Mouse (Mus musculus): ENCODE measurements around the gene Nap1l5. TPM values are rescaled to one million over a fixed set of nuclear protein-coding genes. Genes with fewer than 3 reads are reported as not detected.

Nap1l5 gene
- total RNA-seq (2014; rRNA removed) (89.2 and 152 TPM in 2 replicates), polyA plus RNA-seq (2015; fragmentation: Nextera tagmentation; extraction: Ambion mirVana) (153 and 257 TPM in 2 replicates)

DNA sequence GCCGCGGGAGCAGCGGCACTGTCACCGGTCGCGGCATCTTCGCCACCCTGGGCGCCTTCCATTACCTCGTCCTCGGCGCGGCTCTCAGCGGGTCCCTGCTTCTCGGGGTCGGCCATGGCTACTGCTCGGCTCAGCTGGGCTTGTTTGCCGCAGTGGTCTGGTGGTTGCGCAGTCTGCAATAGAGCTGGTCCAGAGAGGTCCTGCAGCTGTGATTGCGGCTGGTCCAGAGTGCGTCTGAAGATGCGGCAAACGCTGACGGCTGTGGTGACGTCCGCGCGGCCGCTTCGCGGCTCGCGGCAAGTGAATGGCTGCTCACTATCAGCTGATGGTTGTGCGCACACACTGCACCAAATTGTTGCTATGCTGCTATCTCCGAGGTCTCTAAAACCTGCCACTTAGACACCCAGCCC is at the start of gene Nap1l5:
TSS of gene Nap1l5 (minus strand) at position 225 of the 410 bp plus-strand sequence.
- Histone ChIP-seq H3K27ac (ENCODE audit: low read depth, low read length) (peak within 1 kb of the TSS; percentile 75), H3K4me1 (ENCODE audit: insufficient read depth) (no peaks in the 10 kb centered on the region), H3K4me3 (ENCODE audit: low read depth, low read length) (peak within 1 kb of the TSS; percentile 49), H3K4me2 (ENCODE audit: low read depth) (peak within 1 kb of the TSS; percentile 57), H3K27me3 (ENCODE audit: insufficient read depth, low read length) (no peaks in the 10 kb centered on the region), H3K36me3 (ENCODE audit: insufficient read depth) (no peaks in the 10 kb centered on the region; the same call in 1 of the 2 replicates), H3K9ac (peak within 1 kb of the TSS; percentile 60), H3K9me3 (ENCODE audit: low read length) (0 out of 2 replicates have a peak, but pooled peaks cover 7% of the 10 kb centered on the region)
- DNase-seq = peak; percentile 83
- no peak for TF ChIP-seq CTCF (IDR thresholded peaks at IDR 0.05; ENCODE audit: low read depth)
- 45% methylated on average over 34 of the region's 34 CpGs for WGBS
- ATAC-seq = peak; percentile 97

- H3K27ac ChIP-seq (ENCODE audit: low read depth, low read length) = no peak overlapping the region
- no peak for ATAC-seq
- H3K4me3 ChIP-seq (ENCODE audit: low read depth, low read length) = no peak overlapping the region
- no peak overlapping the region for H3K9ac ChIP-seq
- WGBS = 75% methylated on average over 2 of the region's 2 CpGs
- no peaks in the 10 kb centered on the region for H3K4me1 ChIP-seq (ENCODE audit: insufficient read depth)
- no peaks in the 10 kb centered on the region for H3K27me3 ChIP-seq (ENCODE audit: insufficient read depth, low read length)
- no peaks in the 10 kb centered on the region for H3K9me3 ChIP-seq (ENCODE audit: low read length)
- DNase-seq = no peak
- H3K36me3 ChIP-seq (ENCODE audit: insufficient read depth) = peaks cover 15% of the 10 kb centered on the region
- no peak for TF ChIP-seq CTCF (IDR thresholded peaks at IDR 0.05; ENCODE audit: low read depth)
- no peak overlapping the region for H3K4me2 ChIP-seq (ENCODE audit: low read depth)
Measured at GRCm38 (mm10) chr6:58951128-58951992, 44.5 kb upstream of the Nap1l5 start.

- ATAC-seq (no peak), DNase-seq (no peak)
- H3K4me1 ChIP-seq (ENCODE audit: insufficient read depth) = no peaks in the 10 kb centered on the region
- no peak overlapping the region for H3K4me3 ChIP-seq (ENCODE audit: low read depth, low read length)
- no peak overlapping the region for H3K27ac ChIP-seq (ENCODE audit: low read depth, low read length)
- H3K9me3 ChIP-seq (ENCODE audit: low read length) = no peaks in the 10 kb centered on the region
- no peak for TF ChIP-seq CTCF (IDR thresholded peaks at IDR 0.05; ENCODE audit: low read depth)
- 95% methylated on average over 1 of the region's 1 CpGs for WGBS
- H3K9ac ChIP-seq = no peak overlapping the region
- peaks cover 14% of the 10 kb centered on the region; the same call in 1 of the 2 replicates for H3K36me3 ChIP-seq (ENCODE audit: insufficient read depth)
- no peaks in the 10 kb centered on the region for H3K27me3 ChIP-seq (ENCODE audit: insufficient read depth, low read length)
- H3K4me2 ChIP-seq (ENCODE audit: low read depth) = no peak overlapping the region
Measured at GRCm38 (mm10) chr6:58950410-58950809, 43.5 kb upstream of the Nap1l5 start.

GRCm38 (mm10) chr6:58946840-58947239 is 40.0 kb upstream of the Nap1l5 start:
- no peak overlapping the region for H3K4me3 ChIP-seq (ENCODE audit: low read depth, low read length)
- no peak overlapping the region for H3K27ac ChIP-seq (ENCODE audit: low read depth, low read length)
- H3K36me3 ChIP-seq (ENCODE audit: insufficient read depth) = peaks cover 5% of the 10 kb centered on the region; the same call in 1 of the 2 replicates
- no peak overlapping the region for H3K9ac ChIP-seq
- H3K4me1 ChIP-seq (ENCODE audit: insufficient read depth) = no peaks in the 10 kb centered on the region
- no peak for TF ChIP-seq CTCF (IDR thresholded peaks at IDR 0.05; ENCODE audit: low read depth)
- peak; percentile 46 for DNase-seq
- peak; percentile 75; the same call in 1 of the 2 replicates for ATAC-seq
- H3K9me3 ChIP-seq (ENCODE audit: low read length) = no peaks in the 10 kb centered on the region
- WGBS = 47% methylated on average over 4 of the region's 4 CpGs
- no peaks in the 10 kb centered on the region for H3K27me3 ChIP-seq (ENCODE audit: insufficient read depth, low read length)
- no peak overlapping the region for H3K4me2 ChIP-seq (ENCODE audit: low read depth)

GRCm38 (mm10) chr6:58946246-58946645 is 39.4 kb upstream of the Nap1l5 start:
- ATAC-seq (no peak), DNase-seq (no peak)
- Histone ChIP-seq H3K9me3 (ENCODE audit: low read length) (no peaks in the 10 kb centered on the region), H3K4me3 (ENCODE audit: low read depth, low read length) (no peak overlapping the region), H3K27me3 (ENCODE audit: insufficient read depth, low read length) (no peaks in the 10 kb centered on the region), H3K36me3 (ENCODE audit: insufficient read depth) (peaks cover 5% of the 10 kb centered on the region; the same call in 1 of the 2 replicates), H3K4me2 (ENCODE audit: low read depth) (no peak overlapping the region), H3K27ac (ENCODE audit: low read depth, low read length) (no peak overlapping the region), H3K9ac (no peak overlapping the region), H3K4me1 (ENCODE audit: insufficient read depth) (no peaks in the 10 kb centered on the region)
- no peak for TF ChIP-seq CTCF (IDR thresholded peaks at IDR 0.05; ENCODE audit: low read depth)
- WGBS = 68% methylated on average over 2 of the region's 2 CpGs

DNA sequence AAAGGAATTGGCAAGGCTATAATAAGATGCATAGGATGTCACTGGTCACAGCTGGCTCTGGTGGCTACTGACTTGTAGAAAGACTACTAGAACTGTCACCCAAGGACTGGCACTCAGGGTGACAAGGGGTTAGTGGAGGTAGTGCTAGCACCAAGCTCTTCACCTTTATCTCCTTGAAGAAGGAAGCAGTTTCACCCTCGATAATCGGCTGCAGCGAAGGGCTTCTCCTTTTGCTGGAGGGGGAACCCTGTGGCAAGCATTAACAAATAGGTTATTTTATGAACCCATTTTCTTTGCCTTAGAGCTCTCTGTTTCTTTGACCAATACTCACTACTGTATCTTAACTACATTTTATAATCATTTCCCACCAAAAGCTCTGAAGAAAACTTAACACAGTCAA is 37.1 kb upstream of the Nap1l5 start:
- H3K4me2 ChIP-seq (ENCODE audit: low read depth) = no peak overlapping the region
- H3K4me3 ChIP-seq (ENCODE audit: low read depth, low read length) = no peak overlapping the region
- H3K9me3 ChIP-seq (ENCODE audit: low read length) = no peaks in the 10 kb centered on the region
- H3K36me3 ChIP-seq (ENCODE audit: insufficient read depth) = peaks cover 5% of the 10 kb centered on the region; the same call in 1 of the 2 replicates
- 93% methylated on average over 3 of the region's 3 CpGs for WGBS
- H3K27me3 ChIP-seq (ENCODE audit: insufficient read depth, low read length) = no peaks in the 10 kb centered on the region
- no peak for TF ChIP-seq CTCF (IDR thresholded peaks at IDR 0.05; ENCODE audit: low read depth)
- DNase-seq = no peak
- H3K4me1 ChIP-seq (ENCODE audit: insufficient read depth) = no peaks in the 10 kb centered on the region
- no peak overlapping the region for H3K27ac ChIP-seq (ENCODE audit: low read depth, low read length)
- ATAC-seq = no peak
- no peak overlapping the region for H3K9ac ChIP-seq

GRCm38 (mm10) chr6:58942276-58942675 is 35.4 kb upstream of the Nap1l5 start:
- Histone ChIP-seq H3K4me1 (ENCODE audit: insufficient read depth) (no peaks in the 10 kb centered on the region), H3K4me2 (ENCODE audit: low read depth) (no peak overlapping the region), H3K9me3 (ENCODE audit: low read length) (no peaks in the 10 kb centered on the region), H3K36me3 (ENCODE audit: insufficient read depth) (peaks cover 5% of the 10 kb centered on the region; the same call in 1 of the 2 replicates), H3K27ac (ENCODE audit: low read depth, low read length) (no peak overlapping the region), H3K4me3 (ENCODE audit: low read depth, low read length) (no peak overlapping the region), H3K9ac (no peak overlapping the region), H3K27me3 (ENCODE audit: insufficient read depth, low read length) (no peaks in the 10 kb centered on the region)
- ATAC-seq (no peak; the same call in 1 of the 2 replicates), DNase-seq (no peak)
- 66% methylated on average over 2 of the region's 2 CpGs for WGBS
- TF ChIP-seq CTCF (IDR thresholded peaks at IDR 0.05; ENCODE audit: low read depth) = no peak

All from forebrain, postnatal 0 days (tissue).